Mouse (Mus musculus) bone marrow, adult 2 months (tissue): Measurements from ENCODE around the gene Zfp385a.

Experiments
- CTCF ChIP-seq: fragments of 200-500 bp; IDR thresholded peaks from 2 replicates; pipeline ENCODE4 v1.5.1; 2011; ENCODE audit warnings: low read length, control low read depth; ENCODE audit not compliant: control insufficient read depth, insufficient read depth
- POLR2A ChIP-seq: fragments of 200-500 bp; IDR thresholded peaks from 2 replicates; pipeline ENCODE4 v1.6.1; 2011; ENCODE audit warnings: low read depth, mild to moderate bottlenecking, control low read depth, low read length, borderline replicate concordance; ENCODE audit not compliant: control insufficient read depth

GRCm38 (mm10) chr15:103323455-103324247, 16.2 kb downstream of the Zfp385a start:
- TF ChIP-seq CTCF: peak; percentile 98
- TF ChIP-seq POLR2A: no peak
